Mouse (Mus musculus) lung, adult 2 months (tissue): ENCODE measurements around the gene Arhgap23. TPM values are rescaled to one million over a fixed set of nuclear protein-coding genes. Genes with fewer than 3 reads are reported as not detected.

Experiments used
- DNase-seq: peaks from one replicate; pipeline ENCODE4 v3.0.0; 2022
- H3K4me1 ChIP-seq: fragments of 200-500 bp; 2 replicates; pipeline ENCODE4 v1.6.1; 2011; ENCODE audit warnings: low read length; ENCODE audit not compliant: control insufficient read depth, insufficient read depth
- H3K4me3 ChIP-seq: fragments of 200-500 bp; replicated peaks from 2 replicates; pipeline ENCODE3; 2011; ENCODE audit warnings: low read depth, mild to moderate bottlenecking, control low read depth, low read length; ENCODE audit errors: extremely low read depth
- CTCF ChIP-seq: fragments of 200-500 bp; IDR thresholded peaks from 2 replicates; pipeline ENCODE4 v1.5.1; 2011; ENCODE audit warnings: mild to moderate bottlenecking, low read length, control low read depth; ENCODE audit not compliant: insufficient read depth
- POLR2A ChIP-seq: fragments of 200-500 bp; IDR thresholded peaks from 2 replicates; pipeline ENCODE4 v1.6.1; 2011; ENCODE audit warnings: low read depth, mild to moderate bottlenecking, control low read depth, low read length, borderline replicate concordance; ENCODE audit errors: extremely low read depth
- WGBS: fragments of 180-500 bp; shearing (Covaris S2); methylation state at CpG from one replicate; pipeline ENCODE4 v1.1.7; 2018; 5-methylcytosine and 5-hydroxymethylcytosine counted together
- polyA plus RNA-seq: library from polyadenylated mRNA; depleted of rRNA; stranded (reverse); fragments of >200 nt; gene quantifications from 2 replicates; pipeline ENCODE4 v1.2.3, GENCODE M21; 2012

Arhgap23 gene
- polyA plus RNA-seq, 1 experiment: 74.3 TPM

DNA sequence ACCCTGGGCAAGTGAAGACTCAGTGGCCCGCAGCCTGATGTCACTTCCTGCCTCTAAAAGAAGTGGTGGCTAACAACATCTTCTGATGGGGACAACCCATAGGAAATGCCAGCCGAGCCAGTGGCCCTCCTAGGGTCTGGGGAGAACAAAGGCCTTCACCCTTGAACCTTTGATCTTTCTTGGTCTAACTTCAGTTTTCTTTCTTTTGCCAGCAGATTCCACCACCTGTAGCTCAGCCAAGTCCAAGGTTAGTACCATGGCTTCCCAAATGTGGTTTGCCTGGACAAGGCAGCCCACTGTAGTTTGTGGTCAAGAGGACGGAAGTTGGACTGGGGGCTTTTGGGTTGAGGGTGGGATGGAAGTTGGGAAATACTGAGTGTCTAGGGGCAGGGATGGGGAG, 77.5 kb downstream of the Arhgap23 start:
- no peak for DNase-seq
- no peaks in the 10 kb centered on the region for H3K4me1 ChIP-seq
- 88% methylated on average over 3 of the region's 3 CpGs for WGBS
- TF ChIP-seq POLR2A: no peak
- TF ChIP-seq CTCF: no peak
- no peak overlapping the region for H3K4me3 ChIP-seq

- no peak for TF ChIP-seq CTCF
- no peak for DNase-seq
- WGBS: 92% methylated on average over 4 of the region's 4 CpGs
Measured at GRCm38 (mm10) chr11:97497543-97497942, 82.2 kb downstream of the Arhgap23 start.

GRCm38 (mm10) chr11:97499865-97500719, 84.8 kb downstream of the Arhgap23 start, which contains the start of gene 4933428G20Rik:
4933428G20Rik (minus strand) TSS chr11:97500340.
- 76% methylated on average over 86 of the region's 88 CpGs for WGBS
- TF ChIP-seq POLR2A (no peak), CTCF (no peak)
- no peak for DNase-seq
- H3K4me3 ChIP-seq: no peak within 1 kb of the TSS
- no peaks in the 10 kb centered on the region for H3K4me1 ChIP-seq

More at GRCm38 (mm10) chr11:97497543-97497942, 82.2 kb downstream of the Arhgap23 start:
- no peaks in the 10 kb centered on the region for H3K4me1 ChIP-seq
- no peak overlapping the region for H3K4me3 ChIP-seq

- 78% methylated on average over 51 of the region's 51 CpGs for WGBS
- H3K4me1 ChIP-seq: no peaks in the 10 kb centered on the region
- no peak overlapping the region for H3K4me3 ChIP-seq
- DNase-seq: no peak
- TF ChIP-seq POLR2A (no peak), CTCF (no peak)
Measured at GRCm38 (mm10) chr11:97500720-97501448, 85.6 kb downstream of the Arhgap23 start.

DNA sequence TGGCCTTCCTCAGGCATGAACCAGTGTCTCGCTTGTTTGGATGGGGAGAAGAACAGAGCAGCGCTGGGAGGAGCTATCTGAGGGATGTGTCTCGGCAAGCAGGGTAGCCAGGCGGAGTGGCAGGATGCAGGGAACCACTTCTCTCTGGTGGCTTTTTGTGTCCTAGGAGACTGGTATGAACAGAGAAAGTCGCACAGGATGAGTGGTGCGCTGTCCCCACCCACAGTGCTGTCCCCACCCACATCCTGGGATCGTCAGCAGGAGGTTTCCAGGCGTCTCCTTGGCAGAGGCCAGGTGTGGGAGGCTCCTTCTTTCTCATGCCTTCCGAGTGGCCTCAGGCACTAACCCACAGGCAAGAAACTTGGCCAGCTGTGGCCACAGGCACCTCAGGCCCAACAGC, 87.0 kb downstream of the Arhgap23 start:
- no peak overlapping the region for H3K4me3 ChIP-seq
- WGBS: 42% methylated on average over 9 of the region's 9 CpGs
- no peak for TF ChIP-seq POLR2A
- TF ChIP-seq CTCF: no peak
- no peak for DNase-seq
- no peaks in the 10 kb centered on the region for H3K4me1 ChIP-seq

- DNase-seq: no peak
- H3K4me1 ChIP-seq: no peaks in the 10 kb centered on the region
- WGBS: 82% methylated on average over 4 of the region's 4 CpGs
- no peak for TF ChIP-seq POLR2A
- TF ChIP-seq CTCF: no peak
- H3K4me3 ChIP-seq: no peak overlapping the region
Measured at GRCm38 (mm10) chr11:97502846-97503245, 87.5 kb downstream of the Arhgap23 start.

- WGBS: 49% methylated on average over 4 of the region's 4 CpGs
- DNase-seq: no peak
- Histone ChIP-seq H3K4me3 (no peak overlapping the region), H3K4me1 (no peaks in the 10 kb centered on the region)
- TF ChIP-seq CTCF: no peak
- TF ChIP-seq POLR2A: no peak
Measured at GRCm38 (mm10) chr11:97505784-97506183, 90.5 kb downstream of the Arhgap23 start.

- no peaks in the 10 kb centered on the region; the same call in 1 of the 2 replicates for H3K4me1 ChIP-seq
- H3K4me3 ChIP-seq: no peak overlapping the region
- DNase-seq: no peak
- TF ChIP-seq CTCF (no peak), POLR2A (no peak)
- WGBS: 56% methylated on average over 8 of the region's 8 CpGs
Measured at GRCm38 (mm10) chr11:97506331-97506730, 91.0 kb downstream of the Arhgap23 start.

GRCm38 (mm10) chr11:97508198-97508597, 92.9 kb downstream of the Arhgap23 start:
- no peak for DNase-seq
- Histone ChIP-seq H3K4me3 (no peak overlapping the region), H3K4me1 (peaks cover 4% of the 10 kb centered on the region; the same call in 1 of the 2 replicates)
- TF ChIP-seq CTCF (no peak), POLR2A (no peak)
- WGBS: 59% methylated on average over 3 of the region's 3 CpGs

DNA sequence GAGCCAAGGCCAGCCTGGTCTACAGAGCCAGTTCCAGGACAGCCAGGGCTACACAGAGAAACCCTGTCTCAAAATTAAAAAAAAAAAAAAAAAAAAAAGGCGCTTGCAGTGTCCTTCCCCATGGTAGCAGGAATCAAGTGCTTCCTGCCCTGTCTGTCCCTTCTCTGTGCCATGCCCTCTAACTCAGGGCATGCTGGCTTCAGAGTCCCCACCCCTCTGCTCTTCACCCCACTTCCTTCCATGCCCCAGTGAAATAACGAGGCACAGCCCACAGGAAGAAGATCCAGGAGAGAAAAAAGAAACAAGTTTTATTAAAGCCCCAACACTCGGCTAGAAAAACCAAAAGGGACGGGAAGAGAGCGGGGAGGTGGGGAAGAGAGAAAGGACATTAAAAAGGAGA, 93.7 kb downstream of the Arhgap23 start:
- TF ChIP-seq CTCF: no peak
- TF ChIP-seq POLR2A: no peak
- H3K4me3 ChIP-seq: no peak overlapping the region
- 35% methylated on average over 5 of the region's 5 CpGs for WGBS
- DNase-seq: no peak
- peaks cover 4% of the 10 kb centered on the region; the same call in 1 of the 2 replicates for H3K4me1 ChIP-seq
